Mouse (Mus musculus): ENCODE data around the gene Ppm1h. TPM values are rescaled to one million over a fixed set of nuclear protein-coding genes. Genes with fewer than 3 reads are reported as not detected.

Gene Ppm1h
- total and polyA plus RNA-seq, 3 experiments = 6.9 to 14.9 TPM; not detected in 1

DNA sequence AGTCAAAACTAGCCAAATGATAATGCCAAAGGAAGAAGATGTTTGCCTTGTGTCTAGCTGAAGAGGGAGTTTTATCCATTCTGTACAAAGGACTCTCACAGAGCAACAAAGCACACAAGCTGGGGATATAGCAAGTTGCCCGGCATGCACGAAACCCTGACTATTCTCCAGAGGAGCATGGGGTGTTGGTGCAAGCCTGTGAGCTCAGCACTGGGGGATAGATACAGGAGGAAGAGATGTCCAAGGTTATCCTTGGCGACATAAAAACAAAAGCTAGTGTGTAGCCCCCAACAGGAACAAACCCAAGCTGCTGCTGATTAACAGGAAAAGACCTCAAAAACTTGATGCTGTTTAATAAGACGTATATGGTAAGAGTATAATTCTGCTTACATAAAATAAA is 247.7 kb downstream of the Ppm1h start:
- Histone ChIP-seq H3K9me3 (replicated peaks; ENCODE audit: insufficient read depth, low read length) (no peaks in the 10 kb centered on the region), H3K36me3 (ENCODE audit: control insufficient read depth in 1 of 2, insufficient read depth in 2 of 2, low read length in 2 of 2) (peaks cover 0 to 15% of the 10 kb centered on the region in 2 experiments; a peak in 3 of 4 replicates), H3K27me3 (ENCODE audit: control insufficient read depth in 1 of 2, insufficient read depth in 2 of 2, low read length in 2 of 2) (no peaks in the 10 kb centered on the region), H3K4me3 (ENCODE audit: control insufficient read depth in 1 of 2, insufficient read depth in 1 of 2, low read depth in 2 of 2, low read length in 2 of 2) (no peak overlapping the region), H3K9ac (ENCODE audit: control insufficient read depth, low read depth, low read length, poor library complexity, severe bottlenecking) (no peak overlapping the region), H3K79me2 (ENCODE audit: control insufficient read depth, insufficient read depth, low read length, poor library complexity) (no peaks in the 10 kb centered on the region), H3K4me1 (ENCODE audit: control insufficient read depth in 1 of 2, insufficient read depth in 2 of 2, low read length in 2 of 2) (peaks cover 11 to 14% of the 10 kb centered on the region in 2 experiments), H3K27ac (ENCODE audit: control insufficient read depth, low read depth, low read length) (no peak overlapping the region)
- DNase-seq (ENCODE audit: low read depth, low spot score) = no peak
- no peak for TF ChIP-seq POLR2AphosphoS5 (IDR thresholded peaks at IDR 0.05; ENCODE audit: borderline replicate concordance, low read depth, low read length)
- TF ChIP-seq RAD21 (IDR thresholded peaks at IDR 0.05; ENCODE audit: low read depth, low read length) = no peak
- no peak for TF ChIP-seq TAL1 (IDR thresholded peaks at IDR 0.05; ENCODE audit: low read length)
- TF ChIP-seq MYB (IDR thresholded peaks at IDR 0.05; ENCODE audit: low read depth, low read length) = no peak
- no peak for TF ChIP-seq RCOR1 (IDR thresholded peaks at IDR 0.05; ENCODE audit: low read depth, low read length)
- TF ChIP-seq E2F4 (IDR thresholded peaks at IDR 0.05; ENCODE audit: borderline replicate concordance, low read depth, low read length) = no peak
- no peak for TF ChIP-seq ELF1 (IDR thresholded peaks at IDR 0.05; ENCODE audit: low read depth, low read length)
- TF ChIP-seq USF1 (IDR thresholded peaks at IDR 0.05; ENCODE audit: low read depth, low read length) = no peak
- TF ChIP-seq CHD2 (IDR thresholded peaks at IDR 0.05; ENCODE audit: low read length) = no peak
- no peak for TF ChIP-seq BHLHE40 (IDR thresholded peaks at IDR 0.05; ENCODE audit: borderline replicate concordance, low read depth, low read length)

- peaks cover 0 to 21% of the 10 kb centered on the region in 2 experiments; a peak in 3 of 4 replicates for H3K36me3 ChIP-seq (ENCODE audit: control insufficient read depth in 1 of 2, insufficient read depth in 2 of 2, low read length in 2 of 2)
- H3K79me2 ChIP-seq (ENCODE audit: control insufficient read depth, insufficient read depth, low read length, poor library complexity) = no peaks in the 10 kb centered on the region
- H3K4me3 ChIP-seq (ENCODE audit: control insufficient read depth in 1 of 2, insufficient read depth in 1 of 2, low read depth in 2 of 2, low read length in 2 of 2) = no peak overlapping the region
- H3K9me3 ChIP-seq (replicated peaks; ENCODE audit: insufficient read depth, low read length) = no peaks in the 10 kb centered on the region
- no peak overlapping the region for H3K9ac ChIP-seq (ENCODE audit: control insufficient read depth, low read depth, low read length, poor library complexity, severe bottlenecking)
- H3K27ac ChIP-seq (ENCODE audit: control insufficient read depth, low read depth, low read length) = no peak overlapping the region
- no peaks in the 10 kb centered on the region for H3K27me3 ChIP-seq (ENCODE audit: control insufficient read depth in 1 of 2, insufficient read depth in 2 of 2, low read length in 2 of 2)
- H3K4me1 ChIP-seq (ENCODE audit: control insufficient read depth in 1 of 2, insufficient read depth in 2 of 2, low read length in 2 of 2) = peaks cover 19 to 34% of the 10 kb centered on the region in 2 experiments
- no peak for DNase-seq (ENCODE audit: low read depth, low spot score)
- no peak for TF ChIP-seq CHD1 (IDR thresholded peaks at IDR 0.05; ENCODE audit: low read depth, low read length)
- TF ChIP-seq ZKSCAN1 (IDR thresholded peaks at IDR 0.05; ENCODE audit: low read depth, low read length) = no peak
- TF ChIP-seq ZNF384 (IDR thresholded peaks at IDR 0.05; ENCODE audit: low read depth, low read length) = no peak
Measured at GRCm38 (mm10) chr10:122930520-122930919, 252.0 kb downstream of the Ppm1h start.

- H3K9me3 ChIP-seq (replicated peaks; ENCODE audit: insufficient read depth, low read length) = no peaks in the 10 kb centered on the region
- H3K36me3 ChIP-seq (ENCODE audit: control insufficient read depth in 1 of 2, insufficient read depth in 2 of 2, low read length in 2 of 2) = peaks cover 0 to 21% of the 10 kb centered on the region in 2 experiments; a peak in 2 of 4 replicates
- H3K79me2 ChIP-seq (ENCODE audit: control insufficient read depth, insufficient read depth, low read length, poor library complexity) = no peaks in the 10 kb centered on the region
- H3K27me3 ChIP-seq (ENCODE audit: control insufficient read depth in 1 of 2, insufficient read depth in 2 of 2, low read length in 2 of 2) = no peaks in the 10 kb centered on the region
- no peak overlapping the region for H3K9ac ChIP-seq (ENCODE audit: control insufficient read depth, low read depth, low read length, poor library complexity, severe bottlenecking)
- peak; percentile 42 for DNase-seq (ENCODE audit: low read depth, low spot score)
- no peak overlapping the region for H3K4me3 ChIP-seq (ENCODE audit: control insufficient read depth in 1 of 2, insufficient read depth in 1 of 2, low read depth in 2 of 2, low read length in 2 of 2)
- H3K4me1 ChIP-seq (ENCODE audit: control insufficient read depth in 1 of 2, insufficient read depth in 2 of 2, low read length in 2 of 2) = peaks cover 19 to 34% of the 10 kb centered on the region in 2 experiments
- 0 out of 2 replicates have a peak, but pooled peaks have one; percentile 46 for TF ChIP-seq MXI1 (IDR thresholded peaks at IDR 0.05; ENCODE audit: low read depth, low read length)
- peak; percentile 53; the same call in 1 of the 2 replicates for TF ChIP-seq TCF12 (IDR thresholded peaks at IDR 0.05; ENCODE audit: low read depth, low read length)
- peak; percentile 61; the same call in 1 of the 2 replicates for TF ChIP-seq RCOR1 (IDR thresholded peaks at IDR 0.05; ENCODE audit: low read depth, low read length)
- peak in 1 of 2 experiments; percentile 56; a peak in 1 of 4 replicates for TF ChIP-seq EP300 (IDR thresholded peaks at IDR 0.05; ENCODE audit: low read depth in 1 of 2, low read length in 2 of 2)
- TF ChIP-seq MYB (IDR thresholded peaks at IDR 0.05; ENCODE audit: low read depth, low read length) = no peak
- peak; percentile 72 for TF ChIP-seq GATA1 (IDR thresholded peaks at IDR 0.05; ENCODE audit: low read depth, low read length)
- TF ChIP-seq ETS1 (IDR thresholded peaks at IDR 0.05; ENCODE audit: low read depth, low read length) = peak; percentile 46; the same call in 1 of the 2 replicates
- peak; percentile 50; the same call in 1 of the 2 replicates for TF ChIP-seq SIN3A (IDR thresholded peaks at IDR 0.05; ENCODE audit: low read length)
- TF ChIP-seq KAT2A (conservative IDR thresholded peaks at IDR 0.05; ENCODE audit: low read depth, low read length) = no peak
- TF ChIP-seq GABPA (IDR thresholded peaks at IDR 0.05; ENCODE audit: low read depth, low read length) = no peak
- TF ChIP-seq CHD2 (IDR thresholded peaks at IDR 0.05; ENCODE audit: low read length) = peak; percentile 21; the same call in 1 of the 2 replicates
- 0 out of 2 replicates have a peak, but pooled peaks have one; percentile 36 for TF ChIP-seq MAZ (IDR thresholded peaks at IDR 0.05; ENCODE audit: low read depth, low read length)
- TF ChIP-seq E2F4 (IDR thresholded peaks at IDR 0.05; ENCODE audit: borderline replicate concordance, low read depth, low read length) = no peak
- TF ChIP-seq MYC (IDR thresholded peaks at IDR 0.05; ENCODE audit: low read depth, low read length) = peak; percentile 72; the same call in 1 of the 2 replicates
- TF ChIP-seq MAFK (IDR thresholded peaks at IDR 0.05; ENCODE audit: borderline replicate concordance, low read depth, low read length) = 0 out of 2 replicates have a peak, but pooled peaks have one; percentile 4
- no peak overlapping the region for H3K27ac ChIP-seq (ENCODE audit: control insufficient read depth, low read depth, low read length)
Measured at GRCm38 (mm10) chr10:122931193-122931832, 252.8 kb downstream of the Ppm1h start.
